Mouse (Mus musculus): Measurements from ENCODE around the gene Grb2. TPM values are rescaled to one million over a fixed set of nuclear protein-coding genes. Genes with fewer than 3 reads are reported as not detected.

Gene Grb2
- polyA plus RNA-seq, 1 experiment from 2014 or later: 83.5 TPM

- Histone ChIP-seq H3K27me3 (replicated peaks) (no peaks in the 10 kb centered on the region), H3K9ac (no peak overlapping the region), H3K27ac (peak overlapping the region; percentile 17; the same call in 1 of the 2 replicates), H3K36me3 (no peaks in the 10 kb centered on the region), H3K4me2 (no peak overlapping the region), H3K4me3 (replicated peaks) (no peak overlapping the region), H3K4me1 (peaks cover 5% of the 10 kb centered on the region; the same call in 1 of the 2 replicates), H3K9me3 (no peaks in the 10 kb centered on the region)
- 83% methylated on average over 13 of the region's 13 CpGs for WGBS
- ATAC-seq (ENCODE audit: insufficient read depth, low FRiP score, low read depth): no peak
These were observed 78.5 kb downstream of the Grb2 start for GRCm38 (mm10) chr11:115629734-115630531.

- H3K4me2 ChIP-seq: peak overlapping the region; percentile 48
- no peak for ATAC-seq (ENCODE audit: insufficient read depth, low FRiP score, low read depth)
- no peaks in the 10 kb centered on the region for H3K27me3 ChIP-seq (replicated peaks)
- H3K9ac ChIP-seq: no peak overlapping the region
- H3K4me1 ChIP-seq: peaks cover 3% of the 10 kb centered on the region; the same call in 1 of the 2 replicates
- 45% methylated on average over 13 of the region's 13 CpGs for WGBS
- H3K9me3 ChIP-seq: no peaks in the 10 kb centered on the region
- peak overlapping the region; percentile 81 for H3K4me3 ChIP-seq (replicated peaks)
- H3K36me3 ChIP-seq: no peaks in the 10 kb centered on the region
- H3K27ac ChIP-seq: no peak overlapping the region; the same call in 1 of the 2 replicates
These were observed 79.8 kb downstream of the Grb2 start for GRCm38 (mm10) chr11:115628465-115629101.

- H3K4me2 ChIP-seq: peak within 1 kb of the TSS; percentile 94
- peaks cover 3% of the 10 kb centered on the region; the same call in 1 of the 2 replicates for H3K4me1 ChIP-seq
- H3K36me3 ChIP-seq: no peaks in the 10 kb centered on the region
- H3K27ac ChIP-seq: peak within 1 kb of the TSS; percentile 54
- peak within 1 kb of the TSS; percentile 81 for H3K4me3 ChIP-seq (replicated peaks)
- H3K9ac ChIP-seq: peak within 1 kb of the TSS; percentile 60
- no peaks in the 10 kb centered on the region for H3K27me3 ChIP-seq (replicated peaks)
- under 1% methylated on average over 47 of the region's 47 CpGs for whole genome bisulfite sequencing
- no peaks in the 10 kb centered on the region for H3K9me3 ChIP-seq
- peak; percentile 100 for ATAC-seq (ENCODE audit: insufficient read depth, low FRiP score, low read depth)
These were observed 80.5 kb downstream of the Grb2 start, which contains the start of gene Slc25a19 for GRCm38 (mm10) chr11:115627705-115628464. Slc25a19 (minus strand) TSS chr11:115628295.

- peak overlapping the region; percentile 94 for H3K4me2 ChIP-seq
- H3K36me3 ChIP-seq: peaks cover 4% of the 10 kb centered on the region; the same call in 1 of the 2 replicates
- peak overlapping the region; percentile 60 for H3K9ac ChIP-seq
- no peaks in the 10 kb centered on the region for H3K9me3 ChIP-seq
- peak overlapping the region; percentile 81 for H3K4me3 ChIP-seq (replicated peaks)
- H3K27me3 ChIP-seq (replicated peaks): no peaks in the 10 kb centered on the region
- H3K27ac ChIP-seq: no peak overlapping the region
- ATAC-seq (ENCODE audit: insufficient read depth, low FRiP score, low read depth): no peak
- H3K4me1 ChIP-seq: peaks cover 3% of the 10 kb centered on the region; the same call in 1 of the 2 replicates
- 44% methylated on average over 11 of the region's 11 CpGs for WGBS
These were observed 81.4 kb downstream of the Grb2 start for GRCm38 (mm10) chr11:115626824-115627616.

GRCm38 (mm10) chr11:115625877-115626276, 82.5 kb downstream of the Grb2 start:
- Histone ChIP-seq H3K4me1 (peaks cover 3% of the 10 kb centered on the region; the same call in 1 of the 2 replicates), H3K4me2 (no peak overlapping the region), H3K27ac (no peak overlapping the region), H3K4me3 (replicated peaks) (no peak overlapping the region), H3K9me3 (no peaks in the 10 kb centered on the region), H3K9ac (no peak overlapping the region), H3K36me3 (peaks cover 4% of the 10 kb centered on the region; the same call in 1 of the 2 replicates), H3K27me3 (replicated peaks) (no peaks in the 10 kb centered on the region)
- no peak for ATAC-seq (ENCODE audit: insufficient read depth, low FRiP score, low read depth)
- WGBS: 76% methylated on average over 9 of the region's 9 CpGs

GRCm38 (mm10) chr11:115623487-115624070, 84.8 kb downstream of the Grb2 start:
- peaks cover 4% of the 10 kb centered on the region; the same call in 1 of the 2 replicates for H3K36me3 ChIP-seq
- 75% methylated on average over 9 of the region's 9 CpGs for WGBS
- no peak overlapping the region for H3K27ac ChIP-seq
- no peak for ATAC-seq (ENCODE audit: insufficient read depth, low FRiP score, low read depth)
- H3K9ac ChIP-seq: no peak overlapping the region
- H3K27me3 ChIP-seq (replicated peaks): no peaks in the 10 kb centered on the region
- no peak overlapping the region for H3K4me3 ChIP-seq (replicated peaks)
- peaks cover 3% of the 10 kb centered on the region; the same call in 1 of the 2 replicates for H3K4me1 ChIP-seq
- H3K4me2 ChIP-seq: no peak overlapping the region
- no peaks in the 10 kb centered on the region for H3K9me3 ChIP-seq

GRCm38 (mm10) chr11:115619949-115620348, 88.4 kb downstream of the Grb2 start:
- Histone ChIP-seq H3K4me2 (no peak overlapping the region), H3K4me3 (replicated peaks) (no peak overlapping the region), H3K27me3 (replicated peaks) (no peaks in the 10 kb centered on the region), H3K9ac (no peak overlapping the region), H3K4me1 (0 out of 2 replicates have a peak, but pooled peaks cover 6% of the 10 kb centered on the region), H3K9me3 (no peaks in the 10 kb centered on the region), H3K27ac (no peak overlapping the region), H3K36me3 (peaks cover 9% of the 10 kb centered on the region)
- WGBS: 90% methylated on average over 7 of the region's 7 CpGs
- ATAC-seq (ENCODE audit: insufficient read depth, low FRiP score, low read depth): no peak

GRCm38 (mm10) chr11:115618732-115619516, 89.5 kb downstream of the Grb2 start:
- Histone ChIP-seq H3K4me2 (no peak overlapping the region), H3K9me3 (no peaks in the 10 kb centered on the region)
- 89% methylated on average over 16 of the region's 16 CpGs for WGBS

GRCm38 (mm10) chr11:115618001-115618400, 90.4 kb downstream of the Grb2 start:
- no peak overlapping the region for H3K9ac ChIP-seq
- no peaks in the 10 kb centered on the region for H3K27me3 ChIP-seq (replicated peaks)
- WGBS: 66% methylated on average over 2 of the region's 2 CpGs
- H3K27ac ChIP-seq: no peak overlapping the region
- peaks cover 9% of the 10 kb centered on the region for H3K36me3 ChIP-seq
- no peak overlapping the region for H3K4me2 ChIP-seq
- no peak overlapping the region for H3K4me3 ChIP-seq (replicated peaks)
- no peak for ATAC-seq (ENCODE audit: insufficient read depth, low FRiP score, low read depth)
- H3K9me3 ChIP-seq: no peaks in the 10 kb centered on the region
- H3K4me1 ChIP-seq: peaks cover 12% of the 10 kb centered on the region; the same call in 1 of the 2 replicates

More at GRCm38 (mm10) chr11:115618732-115619516, 89.5 kb downstream of the Grb2 start:
- Histone ChIP-seq H3K36me3 (peaks cover 9% of the 10 kb centered on the region), H3K27ac (no peak overlapping the region), H3K27me3 (replicated peaks) (no peaks in the 10 kb centered on the region), H3K4me1 (0 out of 2 replicates have a peak, but pooled peaks cover 6% of the 10 kb centered on the region), H3K9ac (no peak overlapping the region), H3K4me3 (replicated peaks) (no peak overlapping the region)
- ATAC-seq (ENCODE audit: insufficient read depth, low FRiP score, low read depth): no peak

- 77% methylated on average over 6 of the region's 6 CpGs for WGBS
- Histone ChIP-seq H3K36me3 (peaks cover 5% of the 10 kb centered on the region; the same call in 1 of the 2 replicates), H3K4me2 (no peak overlapping the region), H3K4me1 (peaks cover 15% of the 10 kb centered on the region; the same call in 1 of the 2 replicates), H3K4me3 (replicated peaks) (no peak overlapping the region), H3K9ac (no peak overlapping the region), H3K9me3 (no peaks in the 10 kb centered on the region), H3K27ac (no peak overlapping the region), H3K27me3 (replicated peaks) (no peaks in the 10 kb centered on the region)
- no peak for ATAC-seq (ENCODE audit: insufficient read depth, low FRiP score, low read depth)
These were observed 91.5 kb downstream of the Grb2 start for GRCm38 (mm10) chr11:115616893-115617292.

Data from stomach, embryonic 15.5 days (tissue).